Mouse (Mus musculus) left cerebral cortex, postnatal 4 days (tissue): Measurements from ENCODE around the gene Avpi1. TPM values are rescaled to one million over a fixed set of nuclear protein-coding genes. Genes with fewer than 3 reads are reported as not detected.
A peak's percentile ranks its signal among the peaks of the same experiment; 100 is the strongest.

Experiments
- DNase-seq: peaks from one replicate; pipeline ENCODE4 v3.0.0-alpha.2; 2022
- intact Hi-C: fragments of 180-260 bp; cut with DNase I; formaldehyde crosslinking; loops from one replicate; pipeline ENCODE4 v1.15.1; 2025
- total RNA-seq, 2 experiments: library from RNA; stranded (reverse); gene quantifications; 2 replicates each; pipeline ENCODE4 v1.2.3; 2021

The Avpi1 gene
- total RNA-seq, 2 experiments from 2014 or later: 7.4 to 8.5 TPM

DNA sequence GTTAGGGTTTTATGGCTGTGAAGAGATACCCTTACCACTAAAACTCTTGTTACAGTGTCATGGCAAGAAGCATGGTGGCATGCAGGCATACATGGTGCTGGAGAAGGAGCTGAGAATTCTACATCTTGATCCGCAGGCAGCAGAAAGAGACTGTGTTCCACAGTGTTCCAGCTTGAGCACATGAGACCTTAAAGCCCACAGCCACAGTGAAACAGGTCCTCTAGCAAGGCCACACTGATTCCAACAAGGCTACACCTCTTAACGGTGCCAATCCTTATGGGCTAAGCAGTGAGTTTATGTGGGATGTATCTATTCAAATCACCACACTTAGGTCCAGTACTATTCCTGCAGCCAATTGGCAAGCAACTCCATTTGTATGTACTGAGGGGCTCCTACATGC lies 16.9 kb upstream of the Avpi1 start:
- no peak for DNase-seq
- intact Hi-C loops: no loop called here

GRCm38 (mm10) chr19:42145210-42145609 lies 16.4 kb upstream of the Avpi1 start:
- no peak for DNase-seq
- intact Hi-C loops: no loop called here

DNA sequence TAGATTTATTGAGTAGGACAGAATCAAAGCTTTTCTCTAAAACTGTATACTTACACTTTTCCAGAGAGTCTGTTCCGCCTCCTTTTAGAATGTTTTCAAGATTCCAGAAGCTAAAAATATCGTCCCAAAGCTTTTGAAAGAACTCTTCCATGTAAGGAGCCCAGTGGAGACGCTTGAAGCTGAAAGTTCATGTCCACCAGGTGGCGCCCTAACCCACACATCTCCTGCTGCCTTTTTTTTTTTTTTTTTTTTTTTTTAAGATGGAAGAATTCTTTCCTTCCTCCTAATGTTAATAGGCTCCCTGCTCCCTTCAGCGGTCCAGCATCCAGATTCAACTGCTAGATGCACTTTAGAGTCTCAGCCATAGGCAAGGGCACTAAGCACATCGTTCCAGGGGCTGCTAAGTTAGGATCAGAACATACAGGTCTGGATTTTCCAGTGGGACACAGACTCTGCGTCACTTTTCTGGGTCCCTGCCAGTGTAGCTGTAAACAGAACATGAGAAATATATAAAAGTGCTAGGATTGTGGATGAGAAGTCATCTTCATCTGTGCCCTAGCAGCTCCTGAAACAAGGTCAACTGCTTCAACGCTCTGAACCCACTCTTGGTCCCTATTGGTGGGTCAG lies 15.8 kb upstream of the Avpi1 start:
- DNase-seq: peak; percentile 89
- intact Hi-C loops: no loop called here

DNA sequence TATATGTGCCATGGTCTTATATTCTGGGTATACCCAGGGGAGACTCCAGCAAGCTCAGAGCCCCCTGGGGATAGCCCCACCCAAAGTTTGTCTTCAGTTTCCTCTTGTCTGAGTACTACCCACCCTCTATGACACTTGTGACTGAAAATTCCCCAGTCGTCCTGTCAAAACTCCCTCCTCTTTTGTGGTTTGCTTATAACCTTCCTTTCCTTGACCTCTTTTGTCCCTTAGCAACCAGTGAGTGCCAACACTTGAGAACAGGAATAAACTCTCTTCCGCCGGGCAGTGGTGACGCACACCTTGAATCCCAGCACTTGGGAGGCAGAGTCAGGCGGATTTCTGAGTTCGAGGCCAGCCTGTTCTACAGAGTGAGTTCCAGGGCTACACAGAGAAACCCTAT lies 15.2 kb upstream of the Avpi1 start:
- DNase-seq: no peak
- intact Hi-C loops: no loop called here

DNA sequence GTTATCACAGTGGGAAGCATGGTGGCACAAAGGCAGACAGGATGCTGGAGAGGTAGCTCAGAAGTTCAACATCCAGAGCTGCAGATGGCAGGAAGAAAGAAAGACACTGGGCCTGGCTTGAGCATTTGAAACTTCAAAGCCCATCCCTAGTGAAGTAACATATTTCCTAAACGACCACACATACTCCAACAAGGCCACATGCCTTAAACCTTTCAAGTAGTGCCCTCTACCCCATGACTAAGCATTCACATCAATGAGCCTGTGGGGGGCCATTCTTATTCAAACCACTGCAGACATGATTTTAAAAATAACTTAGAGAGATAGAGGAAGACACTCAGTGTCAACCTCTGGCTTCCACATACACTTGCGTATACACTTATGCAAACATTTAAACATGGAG lies 13.9 kb upstream of the Avpi1 start:
- intact Hi-C loops: no loop called here
- no peak for DNase-seq

DNA sequence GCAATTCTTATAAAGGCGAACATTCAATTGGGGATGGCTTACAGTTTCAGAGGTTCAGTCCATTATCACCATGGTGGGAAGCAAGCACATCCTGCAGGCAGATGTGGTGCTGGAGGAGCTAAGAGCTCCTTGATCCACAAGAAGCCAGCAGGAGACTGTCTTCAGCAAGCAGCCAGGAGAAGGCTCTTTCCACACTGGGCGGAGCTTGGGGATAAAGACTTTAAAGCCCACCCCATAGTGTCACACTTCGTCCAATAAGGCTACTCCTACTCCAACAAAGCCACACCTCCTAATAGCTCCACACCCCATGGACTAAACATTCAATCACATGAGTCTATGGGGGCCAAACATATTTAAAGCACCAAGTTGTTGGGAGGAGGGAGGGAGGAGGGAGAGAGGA lies 13.1 kb upstream of the Avpi1 start:
- intact Hi-C loops: no loop called here
- DNase-seq: no peak

GRCm38 (mm10) chr19:42139724-42140517 lies 11.1 kb upstream of the Avpi1 start:
- intact Hi-C loops: no loop called here
- no peak for DNase-seq

- DNase-seq: no peak
Observed at GRCm38 (mm10) chr19:42138517-42139285, 9.8 kb upstream of the Avpi1 start.

DNA sequence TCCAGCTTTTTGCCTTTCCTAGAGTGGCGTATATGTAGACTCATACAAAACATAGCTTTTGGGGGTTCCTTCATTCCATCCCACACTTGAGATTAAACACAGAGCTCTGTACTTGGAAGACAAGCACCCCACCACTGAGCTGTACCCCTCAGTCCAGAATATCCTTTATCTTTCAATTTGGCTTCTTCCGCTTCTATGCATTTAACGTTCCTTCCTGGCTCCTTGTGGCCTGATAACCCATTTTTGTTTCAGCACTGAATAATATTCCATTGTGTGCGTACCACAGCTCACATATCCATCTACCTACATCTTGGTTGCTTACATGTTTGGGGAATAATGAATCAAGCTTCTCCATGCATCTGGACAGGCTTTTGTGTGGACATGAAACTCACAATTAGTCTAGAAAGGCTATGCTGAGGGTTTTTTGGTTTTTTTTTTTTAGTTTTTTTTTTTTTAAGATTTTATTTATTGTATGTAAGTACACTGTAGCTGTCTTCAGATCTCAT lies 8.4 kb upstream of the Avpi1 start:
- intact Hi-C loops: no loop called here
- no peak for DNase-seq

More at GRCm38 (mm10) chr19:42138517-42139285, 9.8 kb upstream of the Avpi1 start:
- intact Hi-C loops: no loop called here

GRCm38 (mm10) chr19:42136126-42136525 lies 7.3 kb upstream of the Avpi1 start:
- no peak for DNase-seq
- intact Hi-C loops: no loop called here

GRCm38 (mm10) chr19:42135070-42135469 lies 6.2 kb upstream of the Avpi1 start:
- DNase-seq: no peak
- intact Hi-C loops: no loop called here

- no peak for DNase-seq
- intact Hi-C loops: no loop called here
Observed at GRCm38 (mm10) chr19:42131101-42131500, 2.2 kb upstream of the Avpi1 start.

DNA sequence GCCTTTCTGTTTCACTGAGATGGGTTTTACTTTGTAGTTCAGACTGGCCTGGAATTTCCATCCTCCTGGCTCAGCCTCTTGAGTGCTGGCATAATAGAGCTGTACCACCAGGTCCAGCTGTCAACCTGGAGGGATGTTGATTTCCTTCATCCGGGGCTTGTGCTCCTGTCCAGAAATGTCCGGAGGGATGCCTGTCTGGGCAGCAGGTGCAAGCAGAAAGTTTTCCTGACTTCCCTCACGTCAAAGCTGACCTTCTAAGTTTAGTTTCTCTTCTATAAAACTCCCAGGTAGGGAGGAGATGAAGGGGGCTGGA lies 1.4 kb upstream of the Avpi1 start:
- intact Hi-C loops: no loop called here
- DNase-seq: no peak

DNA sequence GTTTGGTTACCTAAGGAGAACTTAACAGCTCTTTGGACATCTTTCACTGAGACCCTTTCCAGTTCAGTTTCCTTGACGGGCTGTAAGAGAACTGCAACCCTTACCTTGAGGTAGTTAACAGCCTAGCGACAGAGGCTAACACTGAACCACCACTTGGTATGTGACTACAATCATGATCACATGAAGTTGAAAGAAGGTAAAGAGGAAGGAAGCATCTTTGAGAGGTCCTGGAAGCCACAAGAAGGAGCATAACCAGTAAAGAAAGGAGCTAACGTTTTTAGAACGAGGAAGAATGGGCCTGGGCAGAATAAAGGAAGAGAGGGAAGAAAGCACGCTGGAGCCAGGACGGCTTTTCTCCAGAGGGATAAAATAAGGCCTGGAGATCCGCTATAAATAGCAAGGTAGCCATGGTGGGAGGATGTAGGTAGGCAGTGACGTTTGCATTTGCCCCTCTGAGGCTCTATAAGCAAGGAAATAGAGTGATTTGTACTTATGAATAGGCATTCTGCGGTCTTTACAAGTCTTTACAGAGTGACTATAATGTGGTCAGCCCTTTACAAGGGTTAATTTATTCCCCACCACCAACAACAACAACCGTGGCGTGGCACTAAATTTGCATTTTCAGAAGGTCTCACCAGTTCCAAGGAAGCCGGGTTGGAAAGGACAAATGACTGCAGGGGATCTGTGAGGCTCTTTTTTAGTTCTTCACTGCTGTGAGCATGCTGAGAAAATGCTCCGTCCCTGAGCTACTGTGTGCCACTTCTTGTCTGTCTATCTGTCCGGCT lies 842 bp upstream of the Avpi1 start:
- DNase-seq: no peak
- intact Hi-C loops: no loop called here

- DNase-seq: no peak
- intact Hi-C loops: no loop called here
Observed at GRCm38 (mm10) chr19:42128052-42128740, 663 bp downstream of the Avpi1 start.

DNA sequence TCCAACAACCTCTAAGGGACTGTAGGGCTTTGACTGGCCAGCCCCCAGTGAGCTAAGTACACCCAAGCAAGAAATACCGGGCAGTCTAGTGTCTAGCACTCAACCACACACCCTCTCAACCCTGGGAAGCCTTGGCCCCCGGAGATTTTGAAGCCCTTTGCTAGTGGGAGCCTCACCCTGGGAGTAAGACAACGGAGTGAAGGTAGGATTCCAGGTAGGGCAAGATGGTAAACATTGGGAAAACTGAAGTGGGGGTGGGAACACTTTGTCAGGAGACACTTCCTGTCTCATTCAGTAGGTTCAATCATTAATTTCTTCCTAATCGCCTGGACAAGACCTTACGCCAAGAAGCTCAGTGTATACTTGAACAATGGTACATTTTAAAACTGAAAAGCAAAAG lies 1.8 kb downstream of the Avpi1 start:
- intact Hi-C loops: no loop called here
- no peak for DNase-seq

- intact Hi-C loops: no loop called here
- DNase-seq: no peak
Observed at GRCm38 (mm10) chr19:42126219-42126605, 2.6 kb downstream of the Avpi1 start.

DNA sequence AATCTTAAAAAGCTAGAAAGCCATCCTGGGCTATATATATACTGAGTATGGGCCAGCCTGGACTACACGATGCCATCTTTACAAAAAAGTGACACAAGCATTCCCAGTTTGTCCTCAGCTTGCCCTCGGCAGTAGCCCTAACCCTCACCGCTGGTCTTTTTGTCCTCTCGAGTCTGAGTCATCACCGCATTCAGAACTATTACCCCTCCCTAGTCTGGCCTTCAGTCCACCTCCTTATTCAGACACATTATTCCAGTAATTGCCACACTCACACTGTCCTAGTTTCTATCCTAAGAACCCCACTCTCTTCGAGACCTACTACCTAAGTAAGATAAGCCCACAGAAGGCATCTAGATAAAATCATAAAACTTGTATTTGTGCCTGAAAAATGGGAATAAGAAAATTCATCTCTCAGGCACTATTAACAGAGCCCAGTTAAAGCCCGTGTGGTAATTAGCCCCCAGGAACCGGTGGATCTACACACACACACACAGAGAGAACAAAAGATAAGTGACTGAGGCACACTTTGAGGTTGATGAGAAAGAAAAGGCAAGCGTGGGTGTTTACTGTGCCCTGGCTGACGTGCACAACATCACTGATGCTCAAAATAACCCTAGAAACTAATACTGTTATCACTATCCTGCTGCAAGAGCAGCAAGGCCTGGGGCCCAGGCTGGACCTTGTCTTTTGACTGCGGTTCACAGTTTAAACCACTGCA lies 3.2 kb downstream of the Avpi1 start:
- DNase-seq: no peak
- intact Hi-C loops: no loop called here

DNA sequence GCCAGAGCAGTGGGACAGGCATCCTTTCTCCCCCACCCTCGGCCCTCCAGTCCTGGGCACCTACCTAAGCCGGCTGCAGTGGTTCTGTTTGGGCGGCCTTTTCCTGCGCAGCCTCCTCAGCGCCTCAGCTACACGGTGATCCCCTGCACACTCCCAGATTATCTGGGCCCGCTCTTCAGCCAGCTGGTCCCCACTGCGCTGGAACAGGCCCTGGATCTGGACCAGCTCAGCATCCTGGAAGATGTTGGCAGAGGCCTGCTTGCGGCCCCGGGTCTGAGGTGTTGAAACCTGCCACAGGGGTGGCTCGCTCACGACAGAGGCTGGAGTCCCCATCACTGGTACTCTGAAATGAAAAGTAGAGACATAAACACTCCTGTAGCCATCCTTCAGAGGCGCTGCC lies 4.2 kb downstream of the Avpi1 start:
- peak; percentile 57 for DNase-seq
- intact Hi-C loops: no loop called here

DNA sequence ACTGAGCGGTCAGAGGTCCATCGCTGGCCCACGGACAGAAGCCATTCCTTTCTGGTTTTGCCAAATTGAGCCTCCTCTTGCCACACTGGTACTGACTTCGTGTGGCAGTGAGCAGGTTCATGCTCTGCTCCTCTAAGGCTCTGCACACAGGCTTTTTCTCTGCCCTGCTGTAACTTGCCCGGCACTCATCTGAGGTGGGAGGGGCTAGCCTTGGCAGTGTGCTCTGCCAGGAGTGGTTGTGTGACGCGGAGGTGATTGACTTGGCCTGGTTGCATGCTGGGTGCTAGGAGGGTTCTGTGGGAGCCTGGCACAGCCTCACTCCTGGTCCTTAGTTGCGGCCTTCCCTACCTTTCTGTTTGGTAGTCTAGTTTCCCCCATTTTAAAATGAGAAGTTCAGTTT lies 8.4 kb downstream of the Avpi1 start:
- no peak for DNase-seq
- intact Hi-C loops: no loop called here
